Mouse (Mus musculus) heart, postnatal 0 days (tissue): ENCODE data around the gene Dexi. TPM values are rescaled to one million over a fixed set of nuclear protein-coding genes. Genes with fewer than 3 reads are reported as not detected.
A peak's percentile ranks its signal among the peaks of the same experiment; 100 is the strongest.

Experiments
- ATAC-seq: fragments of 200-750 bp; cut with Nextera tagmentation; 2 replicates; pipeline ENCODE4 v1.8.0; 2017; ENCODE audit warnings: low read depth, moderate number of reproducible peaks, moderate library complexity; ENCODE audit not compliant: insufficient read depth
- DNase-seq: peaks from one replicate; pipeline ENCODE4 v3.0.0-alpha.2; 2016; ENCODE audit warnings: low spot score
- H3K27ac ChIP-seq: fragments of 300-500 bp; sonication (generic); 2 replicates; pipeline ENCODE4 v1.5.1; 2014; ENCODE audit warnings: low read depth, mild to moderate bottlenecking
- H3K27me3 ChIP-seq: fragments of 300-500 bp; sonication (generic); 2 replicates; pipeline ENCODE4 v1.6.1; 2014; ENCODE audit warnings: low read length, mixed read lengths; ENCODE audit not compliant: control insufficient read depth, insufficient read depth
- H3K36me3 ChIP-seq: fragments of 300-500 bp; sonication (generic); replicated peaks from 2 replicates; pipeline ENCODE4 v1.6.1; 2014; ENCODE audit warnings: low read length, mixed read lengths; ENCODE audit not compliant: control insufficient read depth, insufficient read depth
- H3K4me1 ChIP-seq: fragments of 300-500 bp; sonication (generic); 2 replicates; pipeline ENCODE4 v1.6.1; 2014; ENCODE audit warnings: antibody characterized with exemption; ENCODE audit not compliant: control insufficient read depth, insufficient read depth
- H3K4me2 ChIP-seq: fragments of 300-500 bp; sonication (generic); 2 replicates; pipeline ENCODE4 v1.6.1; 2014; ENCODE audit warnings: low read depth, mild to moderate bottlenecking, low read length, moderate library complexity
- H3K4me3 ChIP-seq: fragments of 300-500 bp; sonication (generic); 2 replicates; pipeline ENCODE4 v1.5.1; 2014; ENCODE audit warnings: low read depth, low read length
- H3K9ac ChIP-seq: fragments of 300-500 bp; sonication (generic); replicated peaks from 2 replicates; pipeline ENCODE4 v1.6.1; 2014; ENCODE audit warnings: low read depth, low read length, mixed read lengths
- H3K9me3 ChIP-seq: fragments of 300-500 bp; sonication (generic); replicated peaks from 2 replicates; pipeline ENCODE4 v1.6.1; 2016; ENCODE audit warnings: low read length; ENCODE audit not compliant: control insufficient read depth
- CTCF ChIP-seq: IDR thresholded peaks from 2 replicates; pipeline ENCODE4 v1.5.1; 2016; ENCODE audit warnings: antibody characterized with exemption, control low read depth, low read depth
- EP300 ChIP-seq: IDR thresholded peaks from 2 replicates; pipeline ENCODE4 v1.6.1; 2016; ENCODE audit warnings: antibody characterized with exemption, low read depth
- WGBS: fragments of 180-500 bp; shearing (Covaris S2); extraction: QIAGEN DNeasy Blood & Tissue Kit; methylation state at CpG from one replicate; pipeline ENCODE4 v1.1.7; 2014; 5-methylcytosine and 5-hydroxymethylcytosine counted together
- polyA plus RNA-seq: library from polyadenylated mRNA; unstranded; fragments of >200 nt; fragmentation: Nextera tagmentation; extraction: Ambion mirVana; gene quantifications from 2 replicates; pipeline ENCODE4 v1.2.1, GENCODE M21; 2015
- total RNA-seq: library from RNA; depleted of rRNA; stranded (reverse); fragments of >200 nt; gene quantifications from 2 replicates; pipeline ENCODE4 v1.2.3, GENCODE M21; 2014; ENCODE audit warnings: low replicate concordance

Dexi gene
- total and polyA plus RNA-seq, 2 experiments from 2014 or later: 15.6 to 76.4 TPM

DNA sequence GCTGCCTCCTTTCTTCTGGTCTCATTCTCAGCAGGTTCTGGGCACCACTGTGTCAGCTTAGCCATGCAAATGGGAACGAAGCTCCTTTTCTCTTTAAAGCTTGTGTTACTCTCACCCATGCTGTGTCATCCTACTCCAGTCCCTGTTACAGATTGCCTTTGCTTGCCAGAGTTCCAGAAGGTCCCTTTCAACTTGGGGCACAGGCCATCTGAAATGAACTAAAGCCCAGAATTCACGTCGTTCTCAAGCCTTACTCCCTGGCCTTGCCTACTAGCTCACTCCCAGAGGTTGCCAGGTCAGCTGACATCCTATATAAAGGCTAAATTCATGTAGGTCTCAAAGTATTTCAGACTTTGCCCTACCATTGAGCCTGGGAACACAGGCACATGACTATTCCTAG is 6.1 kb upstream of the Dexi start:
- 65% methylated on average over 3 of the region's 3 CpGs for WGBS
- no peaks in the 10 kb centered on the region for H3K27me3 ChIP-seq

GRCm38 (mm10) chr16:10546865-10547264 is 4.0 kb upstream of the Dexi start:
- DNase-seq (no peak), ATAC-seq (no peak)
- no peaks in the 10 kb centered on the region for H3K9me3 ChIP-seq
- H3K36me3 ChIP-seq: no peaks in the 10 kb centered on the region
- no peaks in the 10 kb centered on the region for H3K27me3 ChIP-seq
- no peak for TF ChIP-seq EP300
- no peak for TF ChIP-seq CTCF
- H3K4me3 ChIP-seq: no peak overlapping the region
- peak overlapping the region; percentile 88 for H3K4me2 ChIP-seq
- 33% methylated on average over 3 of the region's 3 CpGs for WGBS
- peaks cover 10% of the 10 kb centered on the region; the same call in 1 of the 2 replicates for H3K4me1 ChIP-seq
- H3K27ac ChIP-seq: no peak overlapping the region
- H3K9ac ChIP-seq: no peak overlapping the region

More for the DNA sequence above, 6.1 kb upstream of the Dexi start:
- ATAC-seq: no peak
- no peaks in the 10 kb centered on the region for H3K9me3 ChIP-seq
- H3K4me1 ChIP-seq: peaks cover 10% of the 10 kb centered on the region; the same call in 1 of the 2 replicates
- DNase-seq: no peak
- no peak overlapping the region for H3K4me3 ChIP-seq
- no peak overlapping the region for H3K27ac ChIP-seq
- no peaks in the 10 kb centered on the region for H3K36me3 ChIP-seq
- no peak overlapping the region for H3K9ac ChIP-seq
- H3K4me2 ChIP-seq: no peak overlapping the region
- no peak for TF ChIP-seq CTCF
- TF ChIP-seq EP300: no peak

DNA sequence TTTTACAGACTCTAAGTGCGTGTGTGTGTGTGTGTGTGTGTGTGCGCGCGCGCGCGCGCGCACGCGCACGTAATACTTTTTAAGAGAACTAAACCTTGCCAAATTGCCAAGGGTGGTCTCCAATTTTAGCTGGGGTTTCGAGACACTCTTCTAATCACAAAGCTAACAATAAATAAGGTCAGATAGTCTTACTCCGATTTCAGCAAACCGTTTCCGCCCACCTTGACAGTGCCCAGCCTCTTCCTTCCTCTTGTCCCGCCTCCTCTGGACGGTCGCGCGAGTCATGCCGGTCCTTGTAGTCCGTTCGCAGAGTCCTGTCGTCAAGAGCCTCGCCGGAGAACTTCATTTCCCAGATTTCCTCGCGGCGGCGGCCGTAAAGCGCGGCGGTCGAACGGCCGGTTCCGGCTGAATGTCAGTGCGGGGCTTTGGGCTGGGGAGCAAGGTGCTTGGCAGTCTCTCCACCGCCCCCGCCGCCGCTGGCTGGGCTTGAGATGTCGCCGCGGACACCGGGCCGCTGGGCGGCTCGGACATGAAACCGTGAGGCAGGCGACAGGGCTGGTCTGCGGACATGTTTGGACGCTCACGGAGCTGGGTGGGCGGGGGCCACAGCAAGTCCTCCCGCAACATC is 2.3 kb upstream of the Dexi start, which contains the start of gene Clec16a:
Gene Clec16a, plus strand, starts transcription at position 345 of the 628 bp plus-strand sequence.
- peak; percentile 89 for ATAC-seq
- no peaks in the 10 kb centered on the region for H3K27me3 ChIP-seq
- under 1% methylated on average over 58 of the region's 58 CpGs for WGBS

DNA sequence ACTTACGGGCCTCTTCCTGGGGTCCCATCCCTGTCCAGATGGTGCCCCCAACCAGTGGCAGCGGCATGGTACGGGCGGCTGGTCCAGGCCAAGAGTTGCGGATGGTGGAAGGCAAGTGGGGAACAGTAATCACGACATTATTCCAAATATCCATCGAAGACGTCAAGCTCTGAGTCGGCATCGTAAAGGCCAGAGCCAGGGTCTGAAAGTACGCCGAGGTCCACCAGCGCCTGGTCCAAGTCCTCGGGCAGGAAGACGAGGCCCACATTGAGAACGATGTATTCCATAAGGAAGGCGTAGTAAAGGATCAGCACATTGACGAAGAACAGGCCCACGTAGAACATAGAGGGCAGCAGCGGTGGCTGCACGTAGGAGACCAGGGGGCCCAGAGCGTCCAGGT is 588 bp downstream of the Dexi start:
- H3K27me3 ChIP-seq: no peaks in the 10 kb centered on the region
- H3K36me3 ChIP-seq: no peaks in the 10 kb centered on the region
- TF ChIP-seq EP300 (no peak), CTCF (no peak)
- peak overlapping the region; percentile 86 for H3K9ac ChIP-seq
- H3K4me3 ChIP-seq: peak overlapping the region; percentile 87
- H3K4me2 ChIP-seq: peak overlapping the region; percentile 96
- H3K9me3 ChIP-seq: no peaks in the 10 kb centered on the region
- peaks cover 36% of the 10 kb centered on the region for H3K4me1 ChIP-seq
- WGBS: 2% methylated on average over 22 of the region's 22 CpGs
- DNase-seq (peak; percentile 24), ATAC-seq (peak; percentile 1)
- peak overlapping the region; percentile 88 for H3K27ac ChIP-seq

More for the DNA sequence above, 2.3 kb upstream of the Dexi start, which contains the start of gene Clec16a:
- Histone ChIP-seq H3K4me2 (peak within 1 kb of the TSS; percentile 88), H3K9ac (peak within 1 kb of the TSS; percentile 86), H3K4me1 (peaks cover 27% of the 10 kb centered on the region), H3K9me3 (no peaks in the 10 kb centered on the region), H3K4me3 (peak within 1 kb of the TSS; percentile 93), H3K27ac (peak within 1 kb of the TSS; percentile 79), H3K36me3 (no peaks in the 10 kb centered on the region)
- DNase-seq: peak; percentile 97
- TF ChIP-seq CTCF (no peak), EP300 (no peak)

DNA sequence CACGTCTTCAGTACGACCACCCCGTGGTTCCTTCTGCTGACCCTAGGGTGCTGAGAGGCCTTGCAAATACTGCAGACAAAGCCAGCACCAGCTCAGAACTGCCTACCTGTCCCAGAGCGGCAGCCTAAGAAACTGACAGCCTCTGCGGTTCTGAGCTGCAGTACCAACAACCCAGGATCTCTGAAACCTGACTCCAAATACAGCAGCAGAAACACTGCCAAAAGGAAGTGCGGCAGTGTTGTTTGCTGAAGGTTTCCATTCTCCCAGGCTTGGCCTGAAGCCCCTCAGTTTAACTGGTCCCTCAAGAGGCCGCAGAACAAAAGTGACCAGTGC is 1.3 kb downstream of the Dexi start:
- H3K4me2 ChIP-seq: peak overlapping the region; percentile 96
- H3K9ac ChIP-seq: peak overlapping the region; percentile 86
- no peaks in the 10 kb centered on the region for H3K36me3 ChIP-seq
- ATAC-seq (no peak), DNase-seq (peak; percentile 29)
- peaks cover 39% of the 10 kb centered on the region for H3K4me1 ChIP-seq
- no peak for TF ChIP-seq CTCF
- peak overlapping the region; percentile 88 for H3K27ac ChIP-seq
- no peaks in the 10 kb centered on the region for H3K9me3 ChIP-seq
- H3K27me3 ChIP-seq: no peaks in the 10 kb centered on the region
- peak overlapping the region; percentile 87 for H3K4me3 ChIP-seq
- WGBS: 9% methylated on average over 7 of the region's 7 CpGs
